Mouse (Mus musculus) v-Abl transformed pro-B cells (cell line): ENCODE data around the gene E2f4.

Experiments
- in situ Hi-C, 2 experiments: fragments of 400-800 bp; cut with MboI; formaldehyde crosslinking; loops; one replicate each; pipeline ENCODE4 v1.15.1; 2025; ENCODE audit not compliant: unreplicated experiment in 2 of 2

Gene E2f4

GRCm38 (mm10) chr8:105268342-105269074, 29.0 kb upstream of the E2f4 start:
- in situ Hi-C loops = loop anchor here in 1 of 2 experiments (10.0 kb wide), 1 partner anchor 104 kb away; no protein-coding TSS in a partner anchor

- in situ Hi-C loops = loop anchor here in 1 of 2 experiments (10.0 kb wide), 1 partner anchor 104 kb away; no protein-coding TSS in a partner anchor
Observed at GRCm38 (mm10) chr8:105269075-105269458, 28.4 kb upstream of the E2f4 start.

- in situ Hi-C loops = loop anchor here in 1 of 2 experiments (10.0 kb wide), 1 partner anchor 105 kb away; no protein-coding TSS in a partner anchor
Observed at GRCm38 (mm10) chr8:105269461-105269947, 28.0 kb upstream of the E2f4 start, which contains the start of gene Hsf4. Gene Hsf4, plus strand, starts transcription at chr8:105269801.

- in situ Hi-C loops = no loop called here
Observed at GRCm38 (mm10) chr8:105270101-105270915, 27.2 kb upstream of the E2f4 start.

GRCm38 (mm10) chr8:105270916-105271186, 26.6 kb upstream of the E2f4 start:
- in situ Hi-C loops = no loop called here

GRCm38 (mm10) chr8:105275387-105275786, 22.1 kb upstream of the E2f4 start:
- in situ Hi-C loops = no loop called here

GRCm38 (mm10) chr8:105275840-105276239, 21.6 kb upstream of the E2f4 start, which contains the start of gene Nol3:
Gene Nol3, plus strand, starts transcription at chr8:105276140.
- in situ Hi-C loops = no loop called here

- in situ Hi-C loops = no loop called here
Observed at GRCm38 (mm10) chr8:105276292-105277120, 21.0 kb upstream of the E2f4 start.

GRCm38 (mm10) chr8:105278911-105279334, 18.5 kb upstream of the E2f4 start:
- in situ Hi-C loops = no loop called here

GRCm38 (mm10) chr8:105280567-105280966, 16.9 kb upstream of the E2f4 start:
- in situ Hi-C loops = loop anchor here (5.0 to 10.0 kb wide), 2 partner anchors 56 to 158 kb away; partner anchors contain the start of gene D230025D16Rik (in 1 of the 2)

GRCm38 (mm10) chr8:105281821-105282220, 15.6 kb upstream of the E2f4 start:
- in situ Hi-C loops = loop anchor here (5.0 to 10.0 kb wide), 2 partner anchors 57 to 160 kb away; partner anchors contain the start of gene D230025D16Rik (in 1 of the 2)

GRCm38 (mm10) chr8:105282239-105282638, 15.2 kb upstream of the E2f4 start:
- in situ Hi-C loops = loop anchor here (5.0 to 10.0 kb wide), 2 partner anchors 57 to 160 kb away; partner anchors contain the start of gene D230025D16Rik (in 1 of the 2)

GRCm38 (mm10) chr8:105283074-105283473, 14.4 kb upstream of the E2f4 start:
- in situ Hi-C loops = loop anchor here (5.0 to 10.0 kb wide), 2 partner anchors 58 to 161 kb away; partner anchors contain the start of gene D230025D16Rik (in 1 of the 2)

- in situ Hi-C loops = loop anchor here (5.0 to 10.0 kb wide), 4 partner anchors 33 to 163 kb away; partner anchors contain the start of gene D230025D16Rik (in 1 of the 2)
Observed at GRCm38 (mm10) chr8:105285514-105285913, 11.9 kb upstream of the E2f4 start.

- in situ Hi-C loops = loop anchor here (5.0 to 10.0 kb wide), 4 partner anchors 35 to 165 kb away; partner anchors contain the start of gene D230025D16Rik (in 1 of the 2)
Observed at GRCm38 (mm10) chr8:105286907-105287306, 10.6 kb upstream of the E2f4 start.

- in situ Hi-C loops = loop anchor here (5.0 to 10.0 kb wide), 4 partner anchors 36 to 166 kb away; partner anchors contain the start of gene D230025D16Rik (in 1 of the 2)
Observed at GRCm38 (mm10) chr8:105288231-105288630, 9.2 kb upstream of the E2f4 start.

GRCm38 (mm10) chr8:105288958-105289732, 8.3 kb upstream of the E2f4 start:
- in situ Hi-C loops = loop anchor here (5.0 to 10.0 kb wide), 4 partner anchors 37 to 167 kb away; partner anchors contain the start of gene D230025D16Rik (in 1 of the 2)

- in situ Hi-C loops = loop anchor here (5.0 to 10.0 kb wide), 7 partner anchors 38 to 638 kb away; partner anchors contain the start of genes D230025D16Rik (in 1 of the 2), Fhod1 (in 1 of the 2) and Slc9a5 (in 1 of the 2)
Observed at GRCm38 (mm10) chr8:105289805-105290460, 7.5 kb upstream of the E2f4 start, which contains the start of gene 4931428F04Rik. Gene 4931428F04Rik, minus strand, starts transcription at chr8:105289864.
